Mouse (Mus musculus) limb, embryonic 12.5 days (tissue): Measurements from ENCODE around the gene Gnas. TPM values are rescaled to one million over a fixed set of nuclear protein-coding genes. Genes with fewer than 3 reads are reported as not detected.

ENCODE experiments used
- ATAC-seq: fragments of 200-750 bp; cut with Nextera tagmentation; 2 replicates; pipeline ENCODE4 v1.8.0; 2017; ENCODE audit warnings: low read depth, moderate TSS enrichment; ENCODE audit not compliant: insufficient number of reproducible peaks, insufficient read depth, low FRiP score, low TSS enrichment
- H3K27ac ChIP-seq: fragments of 300-500 bp; sonication (generic); 2 replicates; pipeline ENCODE4 v1.5.1; 2016; ENCODE audit warnings: mild to moderate bottlenecking, moderate library complexity
- H3K27me3 ChIP-seq: fragments of 300-500 bp; sonication (generic); 2 replicates; pipeline ENCODE4 v1.6.1; 2016; ENCODE audit warnings: mild to moderate bottlenecking, moderate library complexity
- H3K36me3 ChIP-seq: fragments of 300-500 bp; sonication (generic); 2 replicates; pipeline ENCODE4 v1.6.1; 2016; ENCODE audit warnings: mild to moderate bottlenecking, moderate library complexity
- H3K4me1 ChIP-seq: fragments of 300-500 bp; sonication (generic); replicated peaks from 2 replicates; pipeline ENCODE4 v1.6.1; 2016
- H3K4me2 ChIP-seq: fragments of 300-500 bp; sonication (generic); 2 replicates; pipeline ENCODE4 v1.6.1; 2016; ENCODE audit warnings: mild to moderate bottlenecking, moderate library complexity
- H3K4me3 ChIP-seq: fragments of 300-500 bp; sonication (generic); replicated peaks from 2 replicates; pipeline ENCODE4 v1.5.1; 2016; ENCODE audit warnings: mild to moderate bottlenecking
- H3K9ac ChIP-seq: fragments of 300-500 bp; sonication (generic); replicated peaks from 2 replicates; pipeline ENCODE4 v1.6.1; 2016; ENCODE audit warnings: mild to moderate bottlenecking, moderate library complexity
- H3K9me3 ChIP-seq: fragments of 300-500 bp; sonication (generic); 2 replicates; pipeline ENCODE4 v1.6.1; 2016; ENCODE audit warnings: mild to moderate bottlenecking, moderate library complexity
- WGBS: fragments of 180-500 bp; shearing (Covaris S2); methylation state at CpG from one replicate; pipeline ENCODE4 v1.1.7; 2016; 5-methylcytosine and 5-hydroxymethylcytosine counted together
- microRNA counts: library from miRNA; unstranded; fragments of <30 nt; microRNA quantifications from one replicate; lab custom pipeline; 2017
- microRNA-seq: library from miRNA; unstranded; fragments of <30 nt; microRNA quantifications from one replicate; pipeline ENCODE4, GENCODE M21; 2017
- polyA plus RNA-seq: library from polyadenylated mRNA; unstranded; fragments of >200 nt; fragmentation: Nextera tagmentation; extraction: Ambion mirVana; gene quantifications from 2 replicates; pipeline ENCODE4 v1.2.1, GENCODE M21; 2016

The Gnas gene
- polyA plus RNA-seq, 1 experiment from 2014 or later: 1,822 TPM

DNA sequence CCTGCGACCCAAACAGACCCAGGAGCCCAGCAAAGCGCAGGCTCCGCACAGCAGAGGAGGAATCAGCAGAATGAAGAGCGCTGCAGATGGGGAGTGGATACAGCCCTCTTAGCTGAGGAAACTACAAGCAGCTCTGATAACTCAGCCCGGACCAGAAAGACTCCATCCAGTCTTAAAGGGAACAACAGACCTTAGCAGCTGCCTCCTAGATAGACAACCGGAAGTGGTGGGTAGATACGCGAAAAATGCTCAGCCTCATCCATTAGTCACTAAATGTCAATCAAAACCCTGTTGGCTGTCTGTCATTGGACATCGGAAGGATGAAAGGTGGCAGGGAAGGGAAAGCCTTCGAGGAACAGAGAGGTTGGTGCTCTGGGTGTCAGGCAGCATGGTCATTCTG lies 82.5 kb downstream of the Gnas start:
- Histone ChIP-seq H3K4me1 (no peaks in the 10 kb centered on the region), H3K4me2 (no peak overlapping the region), H3K4me3 (no peak overlapping the region), H3K27me3 (no peaks in the 10 kb centered on the region), H3K36me3 (no peaks in the 10 kb centered on the region), H3K9me3 (no peaks in the 10 kb centered on the region), H3K27ac (no peak overlapping the region), H3K9ac (no peak overlapping the region)
- ATAC-seq: no peak
- 86% methylated on average over 10 of the region's 10 CpGs for WGBS

DNA sequence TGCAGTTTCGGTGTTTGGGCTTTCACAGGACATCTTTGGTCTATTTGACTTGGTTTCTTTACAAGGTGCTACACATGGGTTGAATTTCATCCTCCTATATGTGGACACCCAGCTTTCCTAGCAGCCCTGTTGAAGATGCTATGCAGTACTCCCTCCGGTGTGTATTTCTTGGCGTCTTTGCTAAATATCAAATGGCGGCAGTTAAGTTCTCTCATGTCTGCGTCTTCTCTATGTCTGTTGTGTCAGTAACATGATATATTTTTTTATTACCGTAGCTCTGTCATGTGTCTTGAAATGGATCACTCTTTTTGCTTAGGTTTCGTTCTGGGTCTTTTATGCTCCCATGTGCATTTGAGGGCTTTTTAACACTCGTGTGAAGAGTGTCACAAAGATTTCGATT lies 96.9 kb downstream of the Gnas start:
- no peak for ATAC-seq
- Histone ChIP-seq H3K4me2 (no peak overlapping the region), H3K4me1 (no peaks in the 10 kb centered on the region), H3K9me3 (no peaks in the 10 kb centered on the region), H3K9ac (no peak overlapping the region), H3K36me3 (no peaks in the 10 kb centered on the region), H3K27me3 (no peaks in the 10 kb centered on the region), H3K27ac (no peak overlapping the region), H3K4me3 (no peak overlapping the region)
- WGBS: 85% methylated on average over 9 of the region's 9 CpGs

DNA sequence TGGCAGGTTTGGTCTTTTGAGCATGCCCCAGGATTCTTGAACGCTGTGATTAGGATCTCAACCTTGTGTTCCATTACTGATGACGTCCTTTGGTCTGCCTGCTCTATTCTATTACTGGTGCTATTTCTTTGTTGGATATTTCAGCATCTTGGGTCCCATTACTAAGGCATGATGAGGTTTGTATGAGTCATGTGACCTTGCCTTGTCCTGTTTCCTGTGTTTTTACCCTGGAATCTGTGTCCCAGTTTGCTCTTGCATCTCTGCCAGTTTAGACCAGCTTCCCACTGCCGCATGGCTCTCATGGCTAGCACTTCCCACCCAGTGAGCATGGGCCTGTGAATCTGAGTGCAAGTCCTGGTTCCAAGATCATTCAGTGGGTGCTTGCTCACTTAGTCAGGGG lies 107.8 kb downstream of the Gnas start:
- H3K9ac ChIP-seq: no peak overlapping the region
- H3K4me2 ChIP-seq: no peak overlapping the region
- no peak for ATAC-seq
- WGBS: 89% methylated on average over 3 of the region's 3 CpGs
- no peaks in the 10 kb centered on the region for H3K9me3 ChIP-seq
- no peak overlapping the region for H3K27ac ChIP-seq
- H3K4me3 ChIP-seq: no peak overlapping the region
- no peaks in the 10 kb centered on the region for H3K4me1 ChIP-seq
- H3K36me3 ChIP-seq: no peaks in the 10 kb centered on the region
- no peaks in the 10 kb centered on the region for H3K27me3 ChIP-seq

DNA sequence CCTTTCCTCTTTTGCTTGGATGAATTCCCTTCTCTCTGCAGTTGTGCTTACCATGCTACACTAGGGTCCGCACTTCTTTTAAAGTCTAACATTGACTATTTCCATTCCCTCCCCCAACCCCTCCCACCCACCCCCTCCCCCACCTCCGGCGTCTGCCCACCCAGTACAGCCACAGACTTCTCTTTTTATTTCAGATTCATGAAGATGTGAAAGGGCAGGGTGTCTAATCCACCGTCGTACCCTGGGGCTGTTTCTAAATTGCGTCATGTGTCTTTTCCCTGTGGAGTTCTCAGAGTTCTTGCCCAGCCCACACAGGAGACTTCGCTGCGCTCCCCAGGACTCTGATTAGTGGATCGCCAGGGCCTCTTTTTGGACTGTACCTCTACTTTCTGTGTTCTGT lies 108.4 kb downstream of the Gnas start:
- Histone ChIP-seq H3K4me3 (no peak overlapping the region), H3K9me3 (no peaks in the 10 kb centered on the region), H3K36me3 (no peaks in the 10 kb centered on the region), H3K27ac (no peak overlapping the region), H3K4me1 (no peaks in the 10 kb centered on the region), H3K27me3 (no peaks in the 10 kb centered on the region), H3K4me2 (no peak overlapping the region), H3K9ac (no peak overlapping the region)
- ATAC-seq: no peak
- 73% methylated on average over 9 of the region's 9 CpGs for WGBS

DNA sequence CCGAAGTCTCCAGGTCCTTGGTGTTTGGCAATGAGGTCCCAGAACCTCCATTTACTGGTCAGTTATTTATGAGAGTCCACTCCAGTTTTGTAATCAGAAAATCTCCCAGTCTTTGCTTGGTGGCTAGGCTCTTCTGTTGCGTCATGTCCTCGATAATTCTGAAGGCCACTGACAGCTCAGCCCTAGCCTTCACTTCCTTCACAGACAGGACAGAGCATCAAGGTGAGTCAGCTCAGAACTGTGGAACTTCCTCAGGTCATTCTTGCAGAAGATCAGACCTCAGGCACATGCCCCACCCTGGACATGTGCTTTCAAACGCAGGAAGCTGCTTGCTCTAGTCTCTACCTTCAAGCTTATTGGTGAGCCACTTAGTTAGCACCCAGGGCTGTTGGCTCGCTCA lies 109.3 kb downstream of the Gnas start:
- no peaks in the 10 kb centered on the region for H3K9me3 ChIP-seq
- no peak overlapping the region for H3K4me3 ChIP-seq
- WGBS: 86% methylated on average over 5 of the region's 5 CpGs
- ATAC-seq: no peak
- no peak overlapping the region for H3K4me2 ChIP-seq
- H3K27ac ChIP-seq: no peak overlapping the region
- no peaks in the 10 kb centered on the region for H3K27me3 ChIP-seq
- no peaks in the 10 kb centered on the region for H3K36me3 ChIP-seq
- no peaks in the 10 kb centered on the region for H3K4me1 ChIP-seq
- no peak overlapping the region for H3K9ac ChIP-seq

MicroRNA genes within 50 kb of the gene (microRNA counts, 519-probe panel; counts per million panel counts)
- microRNA mmu-miR-296-3p (lab: Ali Mortazavi, UCI) (not detected), microRNA mmu-miR-296-5p (lab: Ali Mortazavi, UCI) (5,243 counts per million, percentile 53 among the panel's probes with 10 or more counts), microRNA mmu-miR-298 (lab: Ali Mortazavi, UCI) (not detected)

Small RNAs within 50 kb of the gene (microRNA-seq; reads per million reads assigned to microRNA genes)
- gene Gm27591: not detected
- gene Mir296: 6,424 reads per million, percentile 92 among the genes with 10 or more reads in this experiment
- gene Mir298: 3,967 reads per million, percentile 88 among the genes with 10 or more reads in this experiment

Other genes starting within 250 kb of the Gnas start
- gene Stx16, start 208.0 kb upstream of the Gnas start, polyA plus RNA-seq: 12.7 and 13.6 TPM in 2 replicates
- gene Npepl1, start 174.0 kb upstream of the Gnas start, polyA plus RNA-seq: 52.6 and 56.6 TPM in 2 replicates
- gene Gm20721, start 62.4 kb downstream of the Gnas start, polyA plus RNA-seq: 19.9 and 22.9 TPM in 2 replicates
- 190 and 193 TPM in 2 replicates for gene Nelfcd, start 131.5 kb downstream of the Gnas start, polyA plus RNA-seq
- 105 and 110 TPM in 2 replicates for gene Ctsz, start 154.7 kb downstream of the Gnas start, polyA plus RNA-seq
- 4.3 and 5.2 TPM in 2 replicates for gene Tubb1, start 166.4 kb downstream of the Gnas start, polyA plus RNA-seq
- 805 and 852 TPM in 2 replicates for gene Atp5e, start 179.8 kb downstream of the Gnas start, polyA plus RNA-seq
- 103 and 111 TPM in 2 replicates for gene Prelid3b, start 188.8 kb downstream of the Gnas start, polyA plus RNA-seq